Mouse (Mus musculus): ENCODE results near the gene Ppp2r1b. TPM values are rescaled to one million over a fixed set of nuclear protein-coding genes. Genes with fewer than 3 reads are reported as not detected.

The Ppp2r1b gene
- 10 to 100 TPM in 1 of 2 experiments, 1 to 10 TPM in 1; 4.6 to 16.8 TPM for polyA plus RNA-seq (2012; fragmentation: generic; extraction: Trizol)

GRCm38 (mm10) chr9:50845081-50845480 lies at the start of gene Ppp2r1b:
TSS of gene Ppp2r1b (plus strand) at chr9:50845301.

Other genes with a start within 250 kb of the Ppp2r1b start
- 100 to 1,000 TPM in 1 of 2 experiments, 10 to 100 TPM in 1; 58.1 to 125 TPM for gene Sdhd, start 241.5 kb upstream of the Ppp2r1b start, polyA plus RNA-seq (2012; fragmentation: generic; extraction: Trizol)
- 100 to 1,000 TPM in 1 of 2 experiments, 10 to 100 TPM in 1; 71.2 to 163 TPM for gene Timm8b, start 241.4 kb upstream of the Ppp2r1b start, polyA plus RNA-seq (2012; fragmentation: generic; extraction: Trizol)
- gene Pih1d2, start 228.0 kb upstream of the Ppp2r1b start, polyA plus RNA-seq (2012; fragmentation: generic; extraction: Trizol): 1 to 10 TPM in 1 of 2 experiments, under 1 TPM in 1; 0.54 to 1.8 TPM
- gene Nkapd1, start 227.8 kb upstream of the Ppp2r1b start, polyA plus RNA-seq (2012; fragmentation: generic; extraction: Trizol): 1 to 10 TPM in 1 of 2 experiments, under 1 TPM in 1; 0.42 to 4.9 TPM
- gene Dlat, start 185.5 kb upstream of the Ppp2r1b start, polyA plus RNA-seq (2012; fragmentation: generic; extraction: Trizol): 10 to 100 TPM in 1 of 2 experiments, 1 to 10 TPM in 1; 7.9 to 18.6 TPM
- gene Dixdc1, start 105.8 kb upstream of the Ppp2r1b start, polyA plus RNA-seq (2012; fragmentation: generic; extraction: Trizol): 1 to 10 TPM; 1.1 to 4.8 TPM
- not detected for gene 2310030G06Rik, start 98.8 kb upstream of the Ppp2r1b start, polyA plus RNA-seq (2012; fragmentation: generic; extraction: Trizol)
- 100 to 1,000 TPM; 103 to 261 TPM for gene Cryab, start 94.0 kb upstream of the Ppp2r1b start, polyA plus RNA-seq (2012; fragmentation: generic; extraction: Trizol)
- 1 to 10 TPM; 1.6 to 5.2 TPM for gene Hspb2, start 92.9 kb upstream of the Ppp2r1b start, polyA plus RNA-seq (2012; fragmentation: generic; extraction: Trizol)
- 1 to 10 TPM in 1 of 2 experiments, under 1 TPM in 1; 0.99 to 2.4 TPM for gene Fdxacb1, start 77.1 kb upstream of the Ppp2r1b start, polyA plus RNA-seq (2012; fragmentation: generic; extraction: Trizol)
- 10 to 100 TPM; 14.0 to 15.7 TPM for gene Alg9, start 70.3 kb upstream of the Ppp2r1b start, polyA plus RNA-seq (2012; fragmentation: generic; extraction: Trizol)
- gene 1110032A03Rik, start 69.8 kb upstream of the Ppp2r1b start, polyA plus RNA-seq (2012; fragmentation: generic; extraction: Trizol): 10 to 100 TPM in 1 of 2 experiments, 1 to 10 TPM in 1; 2.1 to 28.7 TPM
- gene Sik2, start 163.8 kb downstream of the Ppp2r1b start, polyA plus RNA-seq (2012; fragmentation: generic; extraction: Trizol): 10 to 100 TPM in 1 of 2 experiments, 1 to 10 TPM in 1; 1.0 to 10.4 TPM
- gene Btg4, start 215.6 kb downstream of the Ppp2r1b start, polyA plus RNA-seq (2012; fragmentation: generic; extraction: Trizol): not detected
- 10 to 100 TPM; 12.6 to 29.4 TPM for gene Layn, start 231.8 kb downstream of the Ppp2r1b start, polyA plus RNA-seq (2012; fragmentation: generic; extraction: Trizol)